In the genomic region with DNA sequence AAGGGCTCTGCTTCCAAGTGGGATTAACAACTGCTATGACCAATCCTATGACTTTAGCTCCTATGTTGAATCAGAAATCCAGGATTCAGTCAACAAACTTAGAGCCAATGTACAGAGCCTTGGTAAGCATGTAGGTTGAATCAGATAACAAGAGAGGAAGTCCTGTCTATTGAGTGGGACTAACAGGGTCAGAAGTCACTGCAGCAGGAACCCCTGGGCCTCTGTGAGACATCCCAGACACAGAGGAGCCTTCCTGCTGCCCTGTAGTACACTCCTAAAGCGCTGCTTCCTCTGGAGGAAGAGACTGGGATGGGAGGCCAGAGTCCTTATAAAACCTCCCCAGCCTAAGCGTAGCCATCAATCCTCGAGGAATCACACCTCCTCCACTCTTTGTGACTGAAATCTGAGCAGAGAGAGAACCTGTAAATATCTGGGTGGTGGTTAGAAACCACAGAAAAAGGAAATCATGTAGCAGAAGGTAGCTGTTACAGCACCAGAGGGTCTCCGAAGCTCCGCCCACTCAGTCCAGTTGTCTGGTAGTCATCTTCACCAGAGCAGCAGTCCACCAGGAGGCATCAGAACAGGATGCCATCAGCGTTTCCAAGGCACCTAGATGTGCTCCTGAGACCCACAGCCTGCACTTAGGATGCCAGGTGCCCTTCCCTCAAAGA, we compare ENCODE assay signal across 9 mouse cellular contexts. TPM values are rescaled to one million over a fixed set of nuclear protein-coding genes. Genes with fewer than 3 reads are reported as not detected.
DNase-seq lines count a peak whose midpoint lies in the region; ATAC-seq and TF ChIP-seq lines count a peak whose summit lies in the region.
"Had no signal": no experiment of that assay in that cellular context is flagged by ENCODE, and none has a peak within 500 bp of the region (broad histone marks: within the 10 kb centered on the region; RNA-seq: fewer than 3 reads in every experiment).

No protein-coding gene starts in this region.

- WGBS in kidney, adult 2 months, result 48% methylated on average over 6 of the region's 6 CpGs
- WGBS in bone marrow, adult 2 months, result 23% methylated on average over 6 of the region's 6 CpGs
- WGBS in forebrain, embryonic 15.5 days, result 76% methylated on average over 6 of the region's 6 CpGs

- peaks cover 36% of the 10 kb centered on the region for H3K4me1 ChIP-seq in kidney, adult 2 months (ENCODE audit: control insufficient read depth, insufficient read depth, low read length)
- peaks cover 29% of the 10 kb centered on the region for H3K4me1 ChIP-seq in bone marrow, adult 2 months (ENCODE audit: control insufficient read depth, insufficient read depth, low read length)
- H3K4me1 ChIP-seq in megakaryocyte, embryonic 14.5 days, result peaks cover 85% of the 10 kb centered on the region
- peaks cover 18% of the 10 kb centered on the region for H3K4me1 ChIP-seq in forebrain, embryonic 15.5 days

- ATAC-seq in forebrain, embryonic 15.5 days (replicated peaks), result no peak

- no peak for TF ChIP-seq POLR2A in kidney, adult 2 months (IDR thresholded peaks at IDR 0.05; ENCODE audit: low read depth, low read length)
- TF ChIP-seq POLR2A in bone marrow, adult 2 months (IDR thresholded peaks at IDR 0.05; ENCODE audit: borderline replicate concordance, control insufficient read depth, low read depth, low read length), result no peak

- no peaks in the 10 kb centered on the region for H3K9me3 ChIP-seq in megakaryocyte, embryonic 14.5 days
- H3K9me3 ChIP-seq in forebrain, embryonic 15.5 days, result no peaks in the 10 kb centered on the region
- H3K9me3 ChIP-seq: hindbrain, embryonic 15.5 days had no signal

- H3K27me3 ChIP-seq in kidney, adult 2 months (replicated peaks; ENCODE audit: control insufficient read depth, insufficient read depth, low read length), result no peaks in the 10 kb centered on the region
- H3K27me3 ChIP-seq in megakaryocyte, embryonic 14.5 days (replicated peaks), result peaks cover 3% of the 10 kb centered on the region
- H3K27me3 ChIP-seq in forebrain, embryonic 15.5 days, result no peaks in the 10 kb centered on the region
- H3K27me3 ChIP-seq: hindbrain, embryonic 15.5 days had no signal

- DNase-seq in kidney, adult 2 months, result peak; percentile 62
- DNase-seq in kidney, adult 18-20 months, result no peak
- DNase-seq in kidney, adult 9 months, result peak; percentile 38
- no peak for DNase-seq in gastrocnemius, postnatal 14 days
- DNase-seq in right cerebral cortex, adult 2 months (ENCODE audit: low spot score in 2 of 2), result no peak

- H3K36me3 ChIP-seq in kidney, adult 2 months (ENCODE audit: control insufficient read depth, insufficient read depth, low read length), result no peaks in the 10 kb centered on the region
- H3K36me3 ChIP-seq in megakaryocyte, embryonic 14.5 days (replicated peaks; ENCODE audit: low read length), result no peaks in the 10 kb centered on the region
- H3K36me3 ChIP-seq in forebrain, embryonic 15.5 days, result no peaks in the 10 kb centered on the region
- H3K36me3 ChIP-seq: hindbrain, embryonic 15.5 days had no signal

- no peak overlapping the region for H3K9ac ChIP-seq in forebrain, embryonic 15.5 days (replicated peaks)
- H3K9ac ChIP-seq: hindbrain, embryonic 15.5 days had no signal

- no peak overlapping the region for H3K4me2 ChIP-seq in forebrain, embryonic 15.5 days (replicated peaks)
- H3K4me2 ChIP-seq: hindbrain, embryonic 15.5 days had no signal

- no peak overlapping the region for H3K4me3 ChIP-seq in kidney, adult 2 months (ENCODE audit: insufficient read depth, low read depth, low read length)
- H3K4me3 ChIP-seq in bone marrow, adult 2 months (replicated peaks; ENCODE audit: control insufficient read depth, low read depth, low read length), result no peak overlapping the region
- H3K4me3 ChIP-seq in megakaryocyte, embryonic 14.5 days (replicated peaks), result peak overlapping the region; percentile 60
- no peak overlapping the region for H3K4me3 ChIP-seq in forebrain, embryonic 15.5 days
- H3K4me3 ChIP-seq: hindbrain, embryonic 15.5 days had no signal

- peak overlapping the region; percentile 66 for H3K27ac ChIP-seq in kidney, adult 2 months (ENCODE audit: insufficient read depth, low read depth, low read length)
- H3K27ac ChIP-seq in bone marrow, adult 2 months (ENCODE audit: control insufficient read depth, insufficient read depth, low read depth, low read length, poor library complexity), result peak overlapping the region; percentile 50
- no peak overlapping the region for H3K27ac ChIP-seq in forebrain, embryonic 15.5 days (replicated peaks)
- H3K27ac ChIP-seq: hindbrain, embryonic 15.5 days had no signal

- intact Hi-C loops in gastrocnemius, postnatal 14 days (cut with DNase I; ENCODE audit: low total_unique reads), result no loop called here

- TF ChIP-seq CTCF in kidney, adult 2 months (conservative IDR thresholded peaks at IDR 0.05; ENCODE audit: insufficient read depth, insufficient read length, low read depth, low read length), result 0 out of 2 replicates have a peak, but pooled peaks have one; percentile 11
- TF ChIP-seq CTCF in bone marrow, adult 2 months (IDR thresholded peaks at IDR 0.05; ENCODE audit: control insufficient read depth, insufficient read depth, low read length), result no peak

RNA-seq across cellular contexts. Expression of gene Cyth1, which starts 11.7 kb away (rescaled TPM):
- polyA plus RNA-seq in kidney, adult 2 months (2012; rRNA removed), result 18.9 and 19.5 TPM in 2 replicates
- 19.2 and 28.3 TPM in 2 replicates for polyA plus RNA-seq in bone marrow, adult 2 months (2011; ENCODE audit: insufficient read depth, insufficient read length, low replicate concordance, missing spikeins)
- polyA plus RNA-seq in megakaryocyte, embryonic 14.5 days (2012; ENCODE audit: insufficient read depth, low replicate concordance), result 4.4 and 9.3 TPM in 2 replicates
- total RNA-seq in gastrocnemius, postnatal 14 days (2021), result 10 to 100 TPM; 23.3 to 31.2 TPM
- polyA plus RNA-seq in forebrain, embryonic 15.5 days (2015; fragmentation: Nextera tagmentation; extraction: Ambion mirVana), result 32.3 and 34.6 TPM in 2 replicates

RNA-seq across cellular contexts. Expression of gene Usp36, which starts 53.4 kb away (rescaled TPM):
- polyA plus RNA-seq in kidney, adult 2 months (2012; rRNA removed), result 11.2 and 12.3 TPM in 2 replicates
- polyA plus RNA-seq in bone marrow, adult 2 months (2011; ENCODE audit: insufficient read depth, insufficient read length, low replicate concordance, missing spikeins), result 10.2 and 18.5 TPM in 2 replicates
- 14.8 and 17.4 TPM in 2 replicates for polyA plus RNA-seq in megakaryocyte, embryonic 14.5 days (2012; ENCODE audit: insufficient read depth, low replicate concordance)
- 1 to 10 TPM; 9.8 TPM for total RNA-seq in gastrocnemius, postnatal 14 days (2021)
- polyA plus RNA-seq in forebrain, embryonic 15.5 days (2015; fragmentation: Nextera tagmentation; extraction: Ambion mirVana), result 17.0 and 17.4 TPM in 2 replicates

Comparison
In these comparisons a context has a peak if more than half of its experiments do, and no peak if none do; other contexts are left out.
1. DNase-seq: peak in kidney, adult 2 months (single experiment) and kidney, adult 9 months (single experiment); none in kidney, adult 18-20 months (single experiment), gastrocnemius, postnatal 14 days (single experiment) and right cerebral cortex, adult 2 months (0 of 2).